In the genomic region with DNA sequence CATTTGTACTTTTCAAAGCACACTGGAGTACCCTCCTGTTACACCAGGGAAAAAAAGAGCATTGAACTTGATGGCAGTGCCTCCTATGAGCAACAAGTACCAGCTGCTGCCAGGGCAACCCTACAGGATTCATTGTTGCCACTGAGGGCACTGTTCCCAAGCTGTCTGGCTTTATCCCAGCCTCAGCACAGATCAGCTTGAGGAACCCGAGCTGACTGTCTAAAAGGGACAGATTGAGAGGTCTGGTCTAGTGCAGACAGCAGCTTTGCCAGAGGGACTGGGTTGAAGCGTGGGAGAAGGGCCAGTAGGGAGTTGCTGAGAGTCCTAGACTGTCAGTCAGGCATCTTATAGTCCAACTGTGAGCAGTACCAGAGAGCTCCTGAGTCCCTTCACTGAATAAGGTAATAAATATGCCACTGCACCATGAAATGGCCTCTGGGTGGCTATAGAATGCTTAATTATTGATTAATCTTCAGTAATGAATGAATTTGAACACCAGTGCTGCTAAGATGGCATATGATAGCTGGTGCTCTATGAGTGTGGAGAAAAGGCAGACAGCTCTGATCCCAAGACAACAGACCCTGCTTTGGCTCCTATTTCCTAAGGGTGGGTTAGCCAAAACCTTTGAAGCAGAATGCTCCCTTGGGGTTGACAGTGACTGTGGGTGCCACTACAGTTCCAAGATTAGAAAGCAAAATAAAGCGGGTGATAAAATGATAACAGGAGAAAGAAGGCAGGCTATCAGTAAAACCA, we compare ENCODE assay signal across 10 mouse cellular contexts.
DNase-seq lines count a peak whose midpoint lies in the region; ATAC-seq lines count a peak whose summit lies in the region.
"Had no signal": no experiment of that assay in that cellular context is flagged by ENCODE, and none has a peak within 500 bp of the region (broad histone marks: within the 10 kb centered on the region; RNA-seq: fewer than 3 reads in every experiment).

No protein-coding gene starts in this region.

- H3K4me2 ChIP-seq in midbrain, embryonic 11.5 days: no peak overlapping the region
- H3K4me2 ChIP-seq in hindbrain, embryonic 16.5 days (ENCODE audit: low read length): no peak overlapping the region

- H3K27me3 ChIP-seq in midbrain, embryonic 11.5 days (ENCODE audit: control insufficient read depth, insufficient read depth, low read length): no peaks in the 10 kb centered on the region
- no peaks in the 10 kb centered on the region for H3K27me3 ChIP-seq in midbrain, embryonic 10.5 days (ENCODE audit: low read depth, poor library complexity, severe bottlenecking)
- no peaks in the 10 kb centered on the region for H3K27me3 ChIP-seq in hindbrain, embryonic 16.5 days (replicated peaks; ENCODE audit: control insufficient read depth, insufficient read depth, low read length)

- H3K9ac ChIP-seq in midbrain, embryonic 11.5 days (ENCODE audit: low read length): no peak overlapping the region
- no peak overlapping the region for H3K9ac ChIP-seq in hindbrain, embryonic 16.5 days (ENCODE audit: low read depth, low read length)

- peak; percentile 55 for ATAC-seq in frontal cortex, adult (ENCODE audit: low TSS enrichment)
- no peak for ATAC-seq in midbrain, embryonic 11.5 days (ENCODE audit: low FRiP score)
- peak; percentile 99 for ATAC-seq in hindbrain, embryonic 16.5 days
- ATAC-seq: inflammation-experienced regulatory T-cells, adult 6 months had no signal

- H3K4me3 ChIP-seq in midbrain, embryonic 11.5 days (ENCODE audit: low read depth, low read length): no peak overlapping the region
- H3K4me3 ChIP-seq in midbrain, embryonic 10.5 days: no peak overlapping the region
- H3K4me3 ChIP-seq in hindbrain, embryonic 16.5 days (ENCODE audit: low read length): no peak overlapping the region

- H3K27ac ChIP-seq in midbrain, embryonic 11.5 days (ENCODE audit: low read depth, low read length): no peak overlapping the region
- no peak overlapping the region for H3K27ac ChIP-seq in midbrain, embryonic 10.5 days (replicated peaks)
- H3K27ac ChIP-seq in hindbrain, embryonic 16.5 days (ENCODE audit: low read depth, low read length): no peak overlapping the region

- H3K4me1 ChIP-seq in midbrain, embryonic 11.5 days (ENCODE audit: control insufficient read depth, insufficient read depth, low read length): no peaks in the 10 kb centered on the region
- no peaks in the 10 kb centered on the region for H3K4me1 ChIP-seq in midbrain, embryonic 10.5 days
- no peaks in the 10 kb centered on the region for H3K4me1 ChIP-seq in hindbrain, embryonic 16.5 days (ENCODE audit: control insufficient read depth, insufficient read depth, low read depth, low read length)

- no peaks in the 10 kb centered on the region for H3K36me3 ChIP-seq in midbrain, embryonic 11.5 days (ENCODE audit: control insufficient read depth, insufficient read depth, low read length)
- no peaks in the 10 kb centered on the region for H3K36me3 ChIP-seq in midbrain, embryonic 10.5 days
- no peaks in the 10 kb centered on the region for H3K36me3 ChIP-seq in hindbrain, embryonic 16.5 days (ENCODE audit: control insufficient read depth, insufficient read depth, low read length)

- DNase-seq in frontal cortex, postnatal 25 days (ENCODE audit: low spot score in 2 of 2): no peak
- peak; percentile 47 for DNase-seq in midbrain, embryonic 11.5 days (ENCODE audit: low spot score, missing footprints)
- no peak for DNase-seq in midbrain, embryonic 10.5 days (ENCODE audit: low spot score)
- peak; percentile 50 for DNase-seq in right cerebral cortex, postnatal 4 days
- DNase-seq in spleen, postnatal 10 days (ENCODE audit: low spot score in 2 of 2): no peak
- no peak for DNase-seq in kidney, postnatal 25 days
- DNase-seq: lung, postnatal 14 days had no signal

- no peaks in the 10 kb centered on the region for H3K9me3 ChIP-seq in midbrain, embryonic 11.5 days (ENCODE audit: control insufficient read depth, low read length)
- no peaks in the 10 kb centered on the region for H3K9me3 ChIP-seq in midbrain, embryonic 10.5 days (replicated peaks)
- H3K9me3 ChIP-seq in hindbrain, embryonic 16.5 days (ENCODE audit: control insufficient read depth, low read length): no peaks in the 10 kb centered on the region

- WGBS in midbrain, embryonic 11.5 days: 70% methylated on average over 3 of the region's 3 CpGs
- 79% methylated on average over 3 of the region's 3 CpGs for WGBS in midbrain, embryonic 10.5 days
- 47% methylated on average over 3 of the region's 3 CpGs for WGBS in hindbrain, embryonic 16.5 days

Comparison
In these comparisons a context has a peak if more than half of its experiments do, and no peak if none do; other contexts are left out.
1. DNase-seq: peak in midbrain, embryonic 11.5 days (single experiment) and right cerebral cortex, postnatal 4 days (single experiment); none in frontal cortex, postnatal 25 days (0 of 2), midbrain, embryonic 10.5 days (single experiment), spleen, postnatal 10 days (0 of 2) and kidney, postnatal 25 days (0 of 2).